Mouse (Mus musculus): ENCODE measurements around the gene Hfm1. TPM values are rescaled to one million over a fixed set of nuclear protein-coding genes. Genes with fewer than 3 reads are reported as not detected.

The Hfm1 gene
- polyA plus RNA-seq, 1 experiment from 2014 or later, result 0.30 TPM

- Histone ChIP-seq H3K9me3 (replicated peaks; ENCODE audit: control insufficient read depth, low read length) (no peaks in the 10 kb centered on the region), H3K36me3 (ENCODE audit: control insufficient read depth, insufficient read depth) (no peaks in the 10 kb centered on the region), H3K27me3 (ENCODE audit: control insufficient read depth, insufficient read depth, low read length) (no peaks in the 10 kb centered on the region), H3K27ac (ENCODE audit: low read length) (no peak overlapping the region), H3K4me3 (ENCODE audit: low read length) (no peak overlapping the region), H3K4me1 (ENCODE audit: control insufficient read depth, insufficient read depth, low read length) (no peaks in the 10 kb centered on the region), H3K9ac (ENCODE audit: low read length) (no peak overlapping the region), H3K4me2 (ENCODE audit: low read depth, low read length) (no peak overlapping the region)
- 67% methylated on average over 8 of the region's 8 CpGs for WGBS
- ATAC-seq (replicated peaks; ENCODE audit: extremely low read depth, insufficient read depth, low FRiP score), result no peak
These were observed 100.1 kb downstream of the Hfm1 start for GRCm38 (mm10) chr5:106826044-106826443.

DNA sequence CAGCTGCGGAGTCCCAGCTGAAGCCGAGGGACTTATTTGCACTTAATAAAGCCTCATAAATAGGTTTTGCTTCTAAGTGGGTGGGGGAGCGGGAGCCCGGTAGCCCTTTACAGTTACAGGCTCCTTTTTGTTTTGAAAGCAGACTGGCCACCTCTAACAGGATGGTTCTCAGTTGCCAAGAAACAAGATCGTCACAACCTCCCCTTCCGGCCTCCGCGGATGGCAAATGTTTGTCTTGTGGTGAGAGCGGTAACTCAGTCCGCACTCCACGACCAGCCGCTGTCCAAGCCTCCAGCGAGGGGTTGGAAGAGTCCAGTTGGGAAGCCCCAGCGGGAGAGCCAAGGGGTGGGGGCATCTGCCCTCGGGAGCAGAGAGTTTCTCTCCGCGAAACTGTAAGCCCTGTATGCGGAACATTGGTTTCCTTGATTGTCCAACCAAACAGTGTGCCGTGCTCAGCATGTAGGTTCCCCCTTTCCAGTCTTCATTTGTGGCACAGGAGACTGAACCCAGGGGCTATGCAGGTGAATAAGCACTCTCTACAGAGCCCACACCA, 100.7 kb downstream of the Hfm1 start:
- Histone ChIP-seq H3K9ac (ENCODE audit: low read length) (peak overlapping the region; percentile 48), H3K36me3 (ENCODE audit: control insufficient read depth, insufficient read depth) (no peaks in the 10 kb centered on the region), H3K27me3 (ENCODE audit: control insufficient read depth, insufficient read depth, low read length) (no peaks in the 10 kb centered on the region), H3K27ac (ENCODE audit: low read length) (no peak overlapping the region), H3K4me2 (ENCODE audit: low read depth, low read length) (peak overlapping the region; percentile 75), H3K4me3 (ENCODE audit: low read length) (peak overlapping the region; percentile 49), H3K4me1 (ENCODE audit: control insufficient read depth, insufficient read depth, low read length) (no peaks in the 10 kb centered on the region), H3K9me3 (replicated peaks; ENCODE audit: control insufficient read depth, low read length) (no peaks in the 10 kb centered on the region)
- ATAC-seq (replicated peaks; ENCODE audit: extremely low read depth, insufficient read depth, low FRiP score), result no peak
- 11% methylated on average over 19 of the region's 19 CpGs for WGBS

- Histone ChIP-seq H3K9me3 (replicated peaks; ENCODE audit: control insufficient read depth, low read length) (no peaks in the 10 kb centered on the region), H3K27ac (ENCODE audit: low read length) (no peak overlapping the region), H3K4me3 (ENCODE audit: low read length) (no peak overlapping the region), H3K4me1 (ENCODE audit: control insufficient read depth, insufficient read depth, low read length) (no peaks in the 10 kb centered on the region), H3K4me2 (ENCODE audit: low read depth, low read length) (no peak overlapping the region), H3K36me3 (ENCODE audit: control insufficient read depth, insufficient read depth) (no peaks in the 10 kb centered on the region), H3K27me3 (ENCODE audit: control insufficient read depth, insufficient read depth, low read length) (no peaks in the 10 kb centered on the region), H3K9ac (ENCODE audit: low read length) (no peak overlapping the region)
- WGBS, result 82% methylated on average over 5 of the region's 5 CpGs
- no peak for ATAC-seq (replicated peaks; ENCODE audit: extremely low read depth, insufficient read depth, low FRiP score)
These were observed 101.4 kb downstream of the Hfm1 start for GRCm38 (mm10) chr5:106824716-106825115.

- Histone ChIP-seq H3K27ac (ENCODE audit: low read length) (no peak overlapping the region), H3K4me1 (ENCODE audit: control insufficient read depth, insufficient read depth, low read length) (no peaks in the 10 kb centered on the region), H3K9me3 (replicated peaks; ENCODE audit: control insufficient read depth, low read length) (no peaks in the 10 kb centered on the region), H3K36me3 (ENCODE audit: control insufficient read depth, insufficient read depth) (no peaks in the 10 kb centered on the region), H3K4me2 (ENCODE audit: low read depth, low read length) (no peak overlapping the region), H3K4me3 (ENCODE audit: low read length) (no peak overlapping the region), H3K27me3 (ENCODE audit: control insufficient read depth, insufficient read depth, low read length) (0 out of 2 replicates have a peak, but pooled peaks cover 6% of the 10 kb centered on the region), H3K9ac (ENCODE audit: low read length) (no peak overlapping the region)
- 72% methylated on average over 8 of the region's 8 CpGs for WGBS
- no peak for ATAC-seq (replicated peaks; ENCODE audit: extremely low read depth, insufficient read depth, low FRiP score)
These were observed 106.5 kb downstream of the Hfm1 start for GRCm38 (mm10) chr5:106819630-106820029.

DNA sequence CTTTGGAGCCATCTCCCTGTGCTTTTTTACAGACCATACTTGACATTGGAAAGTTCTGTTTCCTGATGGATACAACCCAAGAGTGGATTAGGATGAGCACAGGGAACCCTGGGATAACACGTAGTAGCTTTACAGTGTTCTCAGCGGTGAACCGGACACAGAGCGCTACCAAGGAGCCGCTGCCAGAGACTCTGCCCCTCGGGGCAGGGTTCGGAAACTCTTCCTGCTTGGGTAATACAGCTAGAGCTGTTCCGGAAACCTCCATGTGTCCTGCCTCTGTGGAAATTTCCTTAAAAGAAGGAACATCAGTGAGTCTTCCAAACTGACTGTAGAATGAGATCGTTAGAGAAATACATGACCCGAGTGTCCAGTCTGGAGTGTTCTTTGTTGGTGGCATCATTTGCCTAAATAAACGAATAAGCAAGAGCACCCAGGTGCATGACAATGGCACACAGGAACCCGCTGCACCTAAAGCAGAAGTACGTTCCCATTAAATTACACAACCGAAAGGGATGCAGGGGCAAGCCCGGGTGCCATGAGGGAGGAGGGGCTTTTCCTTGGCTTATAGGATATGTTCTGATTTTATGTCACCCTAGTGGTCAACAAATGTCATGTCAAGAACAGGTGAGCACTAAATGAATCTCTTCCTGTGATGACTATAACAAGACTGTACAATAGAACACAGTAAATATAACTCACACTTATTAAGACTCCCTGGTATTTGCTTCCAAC, 110.0 kb downstream of the Hfm1 start:
- no peak for ATAC-seq (replicated peaks; ENCODE audit: extremely low read depth, insufficient read depth, low FRiP score)
- Histone ChIP-seq H3K27me3 (ENCODE audit: control insufficient read depth, insufficient read depth, low read length) (0 out of 2 replicates have a peak, but pooled peaks cover 8% of the 10 kb centered on the region), H3K4me2 (ENCODE audit: low read depth, low read length) (peak overlapping the region; percentile 25; the same call in 1 of the 2 replicates), H3K9me3 (replicated peaks; ENCODE audit: control insufficient read depth, low read length) (no peaks in the 10 kb centered on the region), H3K27ac (ENCODE audit: low read length) (no peak overlapping the region), H3K4me3 (ENCODE audit: low read length) (no peak overlapping the region), H3K4me1 (ENCODE audit: control insufficient read depth, insufficient read depth, low read length) (no peaks in the 10 kb centered on the region), H3K9ac (ENCODE audit: low read length) (no peak overlapping the region), H3K36me3 (ENCODE audit: control insufficient read depth, insufficient read depth) (no peaks in the 10 kb centered on the region)
- 55% methylated on average over 15 of the region's 15 CpGs for WGBS

- ATAC-seq (replicated peaks; ENCODE audit: extremely low read depth, insufficient read depth, low FRiP score), result no peak
These were observed 111.5 kb downstream of the Hfm1 start for GRCm38 (mm10) chr5:106814611-106815010.

DNA sequence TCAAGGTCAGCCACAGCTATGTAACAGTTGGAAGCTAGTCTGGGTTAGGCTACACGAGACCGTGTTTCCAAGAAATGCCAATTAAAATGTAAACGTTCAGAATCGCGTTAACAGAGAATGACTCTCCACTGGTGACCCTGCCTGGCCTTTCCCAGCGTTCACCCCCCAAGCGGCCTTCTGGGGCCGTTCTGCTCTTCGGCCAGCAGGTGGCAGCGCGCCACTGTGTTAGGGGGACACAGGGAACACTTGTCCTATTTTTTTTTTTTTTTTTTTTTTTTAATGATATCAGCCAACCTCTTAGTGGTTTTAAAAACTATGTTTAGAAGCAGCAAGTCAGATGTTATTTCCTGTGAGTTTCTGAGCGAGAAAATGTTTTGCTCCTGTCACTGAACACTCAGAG, 123.0 kb downstream of the Hfm1 start:
- peak; percentile 61; the same call in 1 of the 2 replicates for ATAC-seq (replicated peaks; ENCODE audit: extremely low read depth, insufficient read depth, low FRiP score)
- H3K4me1 ChIP-seq (ENCODE audit: control insufficient read depth, insufficient read depth, low read length), result peaks cover 17% of the 10 kb centered on the region

More at GRCm38 (mm10) chr5:106814611-106815010, 111.5 kb downstream of the Hfm1 start:
- Histone ChIP-seq H3K27me3 (ENCODE audit: control insufficient read depth, insufficient read depth, low read length) (0 out of 2 replicates have a peak, but pooled peaks cover 8% of the 10 kb centered on the region), H3K9me3 (replicated peaks; ENCODE audit: control insufficient read depth, low read length) (no peaks in the 10 kb centered on the region), H3K36me3 (ENCODE audit: control insufficient read depth, insufficient read depth) (no peaks in the 10 kb centered on the region), H3K9ac (ENCODE audit: low read length) (no peak overlapping the region), H3K27ac (ENCODE audit: low read length) (no peak overlapping the region), H3K4me3 (ENCODE audit: low read length) (no peak overlapping the region), H3K4me2 (ENCODE audit: low read depth, low read length) (no peak overlapping the region), H3K4me1 (ENCODE audit: control insufficient read depth, insufficient read depth, low read length) (no peaks in the 10 kb centered on the region)
- WGBS, result 60% methylated on average over 6 of the region's 6 CpGs

GRCm38 (mm10) chr5:106801886-106802798, 124.0 kb downstream of the Hfm1 start:
- ATAC-seq (replicated peaks; ENCODE audit: extremely low read depth, insufficient read depth, low FRiP score), result peak; percentile 51
- Histone ChIP-seq H3K9ac (ENCODE audit: low read length) (peak overlapping the region; percentile 54), H3K4me3 (ENCODE audit: low read length) (peak overlapping the region; percentile 41), H3K27ac (ENCODE audit: low read length) (no peak overlapping the region), H3K9me3 (replicated peaks; ENCODE audit: control insufficient read depth, low read length) (no peaks in the 10 kb centered on the region), H3K36me3 (ENCODE audit: control insufficient read depth, insufficient read depth) (no peaks in the 10 kb centered on the region), H3K27me3 (ENCODE audit: control insufficient read depth, insufficient read depth, low read length) (no peaks in the 10 kb centered on the region), H3K4me2 (ENCODE audit: low read depth, low read length) (peak overlapping the region; percentile 74), H3K4me1 (ENCODE audit: control insufficient read depth, insufficient read depth, low read length) (peaks cover 17% of the 10 kb centered on the region)
- WGBS, result 6% methylated on average over 32 of the region's 32 CpGs

More for the DNA sequence above, 123.0 kb downstream of the Hfm1 start:
- no peaks in the 10 kb centered on the region for H3K27me3 ChIP-seq (ENCODE audit: control insufficient read depth, insufficient read depth, low read length)
- no peaks in the 10 kb centered on the region for H3K36me3 ChIP-seq (ENCODE audit: control insufficient read depth, insufficient read depth)
- H3K9ac ChIP-seq (ENCODE audit: low read length), result no peak overlapping the region
- peak overlapping the region; percentile 74; the same call in 1 of the 2 replicates for H3K4me2 ChIP-seq (ENCODE audit: low read depth, low read length)
- H3K27ac ChIP-seq (ENCODE audit: low read length), result no peak overlapping the region
- no peak overlapping the region for H3K4me3 ChIP-seq (ENCODE audit: low read length)
- 1% methylated on average over 12 of the region's 12 CpGs for WGBS
- no peaks in the 10 kb centered on the region for H3K9me3 ChIP-seq (replicated peaks; ENCODE audit: control insufficient read depth, low read length)

Data from heart, embryonic 16.5 days (tissue).